Mouse (Mus musculus): Measurements from ENCODE around the gene Msi2. TPM values are rescaled to one million over a fixed set of nuclear protein-coding genes. Genes with fewer than 3 reads are reported as not detected.

The Msi2 gene
- total and polyA plus RNA-seq, 2 experiments, result 6.4 to 10.8 TPM

GRCm38 (mm10) chr11:88564810-88565209 is 153.5 kb downstream of the Msi2 start:
- 90% methylated on average over 7 of the region's 7 CpGs for WGBS
- no peaks in the 10 kb centered on the region for H3K27me3 ChIP-seq (ENCODE audit: control insufficient read depth, insufficient read depth, low read length)
- no peaks in the 10 kb centered on the region for H3K79me2 ChIP-seq (ENCODE audit: control insufficient read depth, insufficient read depth, low read length)
- TF ChIP-seq CTCF (IDR thresholded peaks at IDR 0.05; ENCODE audit: low read depth, low read length) (no peak), POLR2A (IDR thresholded peaks at IDR 0.05; ENCODE audit: extremely low read depth, insufficient read depth, low read length) (no peak)
- H3K4me1 ChIP-seq (ENCODE audit: control insufficient read depth, insufficient read depth, low read length), result no peaks in the 10 kb centered on the region
- no peaks in the 10 kb centered on the region for H3K36me3 ChIP-seq (ENCODE audit: control insufficient read depth, insufficient read depth, low read length)
- no peak overlapping the region for H3K9ac ChIP-seq (ENCODE audit: low read depth, low read length)
- no peak overlapping the region for H3K27ac ChIP-seq (replicated peaks; ENCODE audit: insufficient read depth, low read depth, low read length)
- DNase-seq (ENCODE audit: extremely low read depth, low read depth, low spot score), result no peak
- no peak overlapping the region for H3K4me3 ChIP-seq (ENCODE audit: insufficient read depth, low read depth, low read length)

- DNase-seq (ENCODE audit: extremely low read depth, low read depth, low spot score), result no peak
- H3K27ac ChIP-seq (replicated peaks; ENCODE audit: insufficient read depth, low read depth, low read length), result no peak overlapping the region
- TF ChIP-seq CTCF (IDR thresholded peaks at IDR 0.05; ENCODE audit: low read depth, low read length), result no peak
- TF ChIP-seq POLR2A (IDR thresholded peaks at IDR 0.05; ENCODE audit: extremely low read depth, insufficient read depth, low read length), result no peak
- H3K9ac ChIP-seq (ENCODE audit: low read depth, low read length), result no peak overlapping the region
- no peaks in the 10 kb centered on the region for H3K79me2 ChIP-seq (ENCODE audit: control insufficient read depth, insufficient read depth, low read length)
- no peaks in the 10 kb centered on the region for H3K36me3 ChIP-seq (ENCODE audit: control insufficient read depth, insufficient read depth, low read length)
- H3K4me3 ChIP-seq (ENCODE audit: insufficient read depth, low read depth, low read length), result no peak overlapping the region
- no peaks in the 10 kb centered on the region for H3K27me3 ChIP-seq (ENCODE audit: control insufficient read depth, insufficient read depth, low read length)
- H3K4me1 ChIP-seq (ENCODE audit: control insufficient read depth, insufficient read depth, low read length), result no peaks in the 10 kb centered on the region
- WGBS, result 75% methylated on average over 5 of the region's 5 CpGs
Measured at GRCm38 (mm10) chr11:88564363-88564762, 153.9 kb downstream of the Msi2 start.

GRCm38 (mm10) chr11:88561191-88561590 is 157.1 kb downstream of the Msi2 start:
- no peak overlapping the region for H3K27ac ChIP-seq (replicated peaks; ENCODE audit: insufficient read depth, low read depth, low read length)

GRCm38 (mm10) chr11:88560634-88561033 is 157.7 kb downstream of the Msi2 start:
- Histone ChIP-seq H3K27me3 (ENCODE audit: control insufficient read depth, insufficient read depth, low read length) (no peaks in the 10 kb centered on the region), H3K27ac (replicated peaks; ENCODE audit: insufficient read depth, low read depth, low read length) (no peak overlapping the region), H3K9ac (ENCODE audit: low read depth, low read length) (no peak overlapping the region), H3K36me3 (ENCODE audit: control insufficient read depth, insufficient read depth, low read length) (no peaks in the 10 kb centered on the region), H3K4me3 (ENCODE audit: insufficient read depth, low read depth, low read length) (no peak overlapping the region), H3K79me2 (ENCODE audit: control insufficient read depth, insufficient read depth, low read length) (no peaks in the 10 kb centered on the region), H3K4me1 (ENCODE audit: control insufficient read depth, insufficient read depth, low read length) (peaks cover 2% of the 10 kb centered on the region; the same call in 1 of the 2 replicates)
- no peak for DNase-seq (ENCODE audit: extremely low read depth, low read depth, low spot score)
- TF ChIP-seq POLR2A (IDR thresholded peaks at IDR 0.05; ENCODE audit: extremely low read depth, insufficient read depth, low read length) (no peak), CTCF (IDR thresholded peaks at IDR 0.05; ENCODE audit: low read depth, low read length) (no peak)
- 94% methylated on average over 9 of the region's 9 CpGs for WGBS

More at GRCm38 (mm10) chr11:88561191-88561590, 157.1 kb downstream of the Msi2 start:
- no peak for DNase-seq (ENCODE audit: extremely low read depth, low read depth, low spot score)
- Histone ChIP-seq H3K79me2 (ENCODE audit: control insufficient read depth, insufficient read depth, low read length) (no peaks in the 10 kb centered on the region), H3K36me3 (ENCODE audit: control insufficient read depth, insufficient read depth, low read length) (no peaks in the 10 kb centered on the region), H3K27me3 (ENCODE audit: control insufficient read depth, insufficient read depth, low read length) (no peaks in the 10 kb centered on the region), H3K4me3 (ENCODE audit: insufficient read depth, low read depth, low read length) (no peak overlapping the region), H3K9ac (ENCODE audit: low read depth, low read length) (no peak overlapping the region), H3K4me1 (ENCODE audit: control insufficient read depth, insufficient read depth, low read length) (peaks cover 2% of the 10 kb centered on the region; the same call in 1 of the 2 replicates)
- 65% methylated on average over 6 of the region's 6 CpGs for WGBS
- TF ChIP-seq POLR2A (IDR thresholded peaks at IDR 0.05; ENCODE audit: extremely low read depth, insufficient read depth, low read length) (no peak), CTCF (IDR thresholded peaks at IDR 0.05; ENCODE audit: low read depth, low read length) (no peak)

GRCm38 (mm10) chr11:88559365-88559970 is 158.8 kb downstream of the Msi2 start:
- peaks cover 3% of the 10 kb centered on the region; the same call in 1 of the 2 replicates for H3K4me1 ChIP-seq (ENCODE audit: control insufficient read depth, insufficient read depth, low read length)

GRCm38 (mm10) chr11:88558731-88559130 is 159.6 kb downstream of the Msi2 start:
- H3K27me3 ChIP-seq (ENCODE audit: control insufficient read depth, insufficient read depth, low read length), result no peaks in the 10 kb centered on the region
- DNase-seq (ENCODE audit: extremely low read depth, low read depth, low spot score), result no peak
- 91% methylated on average over 4 of the region's 4 CpGs for WGBS
- H3K4me1 ChIP-seq (ENCODE audit: control insufficient read depth, insufficient read depth, low read length), result peaks cover 7% of the 10 kb centered on the region
- no peaks in the 10 kb centered on the region for H3K36me3 ChIP-seq (ENCODE audit: control insufficient read depth, insufficient read depth, low read length)
- no peaks in the 10 kb centered on the region for H3K79me2 ChIP-seq (ENCODE audit: control insufficient read depth, insufficient read depth, low read length)
- H3K9ac ChIP-seq (ENCODE audit: low read depth, low read length), result no peak overlapping the region
- H3K27ac ChIP-seq (replicated peaks; ENCODE audit: insufficient read depth, low read depth, low read length), result no peak overlapping the region
- no peak overlapping the region for H3K4me3 ChIP-seq (ENCODE audit: insufficient read depth, low read depth, low read length)
- TF ChIP-seq CTCF (IDR thresholded peaks at IDR 0.05; ENCODE audit: low read depth, low read length) (no peak), POLR2A (IDR thresholded peaks at IDR 0.05; ENCODE audit: extremely low read depth, insufficient read depth, low read length) (no peak)

More at GRCm38 (mm10) chr11:88559365-88559970, 158.8 kb downstream of the Msi2 start:
- WGBS, result 70% methylated on average over 10 of the region's 10 CpGs
- DNase-seq (ENCODE audit: extremely low read depth, low read depth, low spot score), result no peak
- no peak overlapping the region for H3K9ac ChIP-seq (ENCODE audit: low read depth, low read length)
- H3K27me3 ChIP-seq (ENCODE audit: control insufficient read depth, insufficient read depth, low read length), result no peaks in the 10 kb centered on the region
- H3K79me2 ChIP-seq (ENCODE audit: control insufficient read depth, insufficient read depth, low read length), result no peaks in the 10 kb centered on the region
- H3K36me3 ChIP-seq (ENCODE audit: control insufficient read depth, insufficient read depth, low read length), result no peaks in the 10 kb centered on the region
- TF ChIP-seq POLR2A (IDR thresholded peaks at IDR 0.05; ENCODE audit: extremely low read depth, insufficient read depth, low read length) (no peak), CTCF (IDR thresholded peaks at IDR 0.05; ENCODE audit: low read depth, low read length) (no peak)
- H3K4me3 ChIP-seq (ENCODE audit: insufficient read depth, low read depth, low read length), result no peak overlapping the region
- no peak overlapping the region for H3K27ac ChIP-seq (replicated peaks; ENCODE audit: insufficient read depth, low read depth, low read length)
